ENCODE assay signal across 7 mouse cellular contexts in genomic region chr19:32885481-32886131, GRCm38 (mm10).
A peak's percentile ranks its signal among the peaks of the same experiment; 100 is the strongest.
DNase-seq lines count a peak whose midpoint lies in the region; ATAC-seq and TF ChIP-seq lines count a peak whose summit lies in the region.

No protein-coding gene starts in this region.

- no peak overlapping the region for H3K4me3 ChIP-seq in heart, embryonic 15.5 days
- no peak overlapping the region for H3K4me3 ChIP-seq in embryonic facial prominence, embryonic 14.5 days (ENCODE audit: low read depth, low read length)

- H3K4me1 ChIP-seq in heart, embryonic 15.5 days (replicated peaks) = peaks cover 5% of the 10 kb centered on the region; the same call in 1 of the 2 replicates
- peaks cover 32% of the 10 kb centered on the region for H3K4me1 ChIP-seq in embryonic facial prominence, embryonic 14.5 days (ENCODE audit: control insufficient read depth, insufficient read depth, low read length)

- peak overlapping the region; percentile 28; the same call in 1 of the 2 replicates for H3K4me2 ChIP-seq in heart, embryonic 15.5 days
- peak overlapping the region; percentile 39 for H3K4me2 ChIP-seq in embryonic facial prominence, embryonic 14.5 days (ENCODE audit: low read depth, low read length)

- no peak for TF ChIP-seq POLR2A in brain, embryonic 14.5 days (IDR thresholded peaks at IDR 0.05; ENCODE audit: borderline replicate concordance, extremely low read depth, insufficient read depth, insufficient read length, poor library complexity, severe bottlenecking)

- WGBS in heart, embryonic 15.5 days = 35% methylated on average over 12 of the region's 12 CpGs
- 13% methylated on average over 12 of the region's 12 CpGs for WGBS in embryonic facial prominence, embryonic 14.5 days

- no peaks in the 10 kb centered on the region for H3K9me3 ChIP-seq in heart, embryonic 15.5 days (replicated peaks)
- H3K9me3 ChIP-seq in embryonic facial prominence, embryonic 14.5 days (ENCODE audit: control insufficient read depth, low read length) = no peaks in the 10 kb centered on the region

- TF ChIP-seq CTCF in brain, embryonic 14.5 days (IDR thresholded peaks at IDR 0.05; ENCODE audit: borderline replicate concordance, extremely low read depth, insufficient read depth, insufficient read length) = no peak

- no peak for DNase-seq in heart, postnatal 36 days
- peak; percentile 61 for DNase-seq in brain, embryonic 14.5 days (ENCODE audit: low read depth)
- DNase-seq in embryonic facial prominence, embryonic 14.5 days (ENCODE audit: low spot score) = peak; percentile 68
- DNase-seq in kidney, postnatal 36 days = peak; percentile 10 to 12
- no peak for DNase-seq in yolk sac, embryonic 10.5 days (ENCODE audit: low spot score)
- DNase-seq in layer of hippocampus, adult 11-12 months (ENCODE audit: low spot score) = no peak

- no peak overlapping the region for H3K9ac ChIP-seq in heart, embryonic 15.5 days
- no peak overlapping the region for H3K9ac ChIP-seq in embryonic facial prominence, embryonic 14.5 days (ENCODE audit: low read depth, low read length)

- intact Hi-C loops in heart, postnatal 36 days (cut with DNase I) = no loop called here

- no peak for ATAC-seq in heart, embryonic 15.5 days (replicated peaks; ENCODE audit: insufficient number of reproducible peaks, insufficient read depth, low FRiP score, low read depth)
- ATAC-seq in embryonic facial prominence, embryonic 14.5 days (ENCODE audit: low read depth) = peak; percentile 61; the same call in 1 of the 2 replicates

- H3K27ac ChIP-seq in heart, embryonic 15.5 days = no peak overlapping the region
- no peak overlapping the region for H3K27ac ChIP-seq in embryonic facial prominence, embryonic 14.5 days (replicated peaks; ENCODE audit: low read depth, low read length)

- no peaks in the 10 kb centered on the region for H3K36me3 ChIP-seq in heart, embryonic 15.5 days
- no peaks in the 10 kb centered on the region for H3K36me3 ChIP-seq in embryonic facial prominence, embryonic 14.5 days (ENCODE audit: control insufficient read depth, insufficient read depth, low read length)

- H3K27me3 ChIP-seq in heart, embryonic 15.5 days = no peaks in the 10 kb centered on the region
- H3K27me3 ChIP-seq in embryonic facial prominence, embryonic 14.5 days (replicated peaks; ENCODE audit: control insufficient read depth, insufficient read depth, low read length) = no peaks in the 10 kb centered on the region

Comparison
In these comparisons a context has a peak if more than half of its experiments do, and no peak if none do; other contexts are left out.
1. DNase-seq: peak in brain, embryonic 14.5 days (single experiment), embryonic facial prominence, embryonic 14.5 days (single experiment) and kidney, postnatal 36 days (2 of 2); none in heart, postnatal 36 days (0 of 2), yolk sac, embryonic 10.5 days (single experiment) and layer of hippocampus, adult 11-12 months (single experiment).